Mouse (Mus musculus): ENCODE measurements at regions not wholly inside any gene's neighbourhood (a gene's known extent, or its start where the extent isn't known, plus 50 kb on each side); places are given as distances from the start of the nearest gene placed in this dataset.

DNA sequence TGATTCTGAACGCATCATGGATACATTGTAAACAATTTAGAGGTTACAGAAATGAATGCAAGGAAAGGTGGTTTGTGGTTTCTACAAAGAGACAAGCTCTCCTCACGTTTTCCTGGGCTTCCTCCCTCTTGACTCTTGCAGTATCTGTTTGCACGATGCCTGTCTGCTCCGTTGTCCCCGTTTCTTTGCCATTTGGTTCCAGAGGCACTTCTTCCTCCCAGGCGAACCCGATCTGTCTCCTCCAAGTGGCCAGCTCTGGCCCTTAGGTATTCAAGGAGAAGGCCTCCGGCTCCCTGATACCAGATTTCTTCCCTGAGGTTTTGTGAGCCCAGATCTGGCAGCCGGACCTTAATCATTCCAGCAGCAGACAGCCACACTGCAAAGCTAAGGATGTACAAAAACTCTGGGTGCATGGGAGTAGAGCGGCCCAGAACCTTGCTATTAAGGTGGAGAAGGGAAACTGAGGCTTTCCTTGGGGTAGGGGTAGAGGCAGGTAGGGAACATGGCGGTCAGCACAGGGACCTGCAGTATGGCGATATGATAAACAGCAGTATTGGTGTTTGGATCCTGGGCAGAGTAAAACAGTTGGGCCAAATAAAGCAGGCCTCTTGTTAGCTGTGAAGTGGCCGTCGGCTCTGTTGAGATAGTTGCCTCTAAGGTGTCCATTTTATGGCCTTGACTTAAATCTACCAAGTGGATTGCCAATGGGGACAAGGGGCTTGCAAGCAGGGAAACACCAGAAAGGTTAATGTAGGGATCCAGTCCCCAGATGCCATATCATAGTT, 76.0 kb upstream of the Wnt7b start:
- intact Hi-C loops (cut with DNase I): loop anchor here (1.0 kb wide), 1 partner anchor 8 kb away; no protein-coding TSS in a partner anchor
- DNase-seq: no peak

DNA sequence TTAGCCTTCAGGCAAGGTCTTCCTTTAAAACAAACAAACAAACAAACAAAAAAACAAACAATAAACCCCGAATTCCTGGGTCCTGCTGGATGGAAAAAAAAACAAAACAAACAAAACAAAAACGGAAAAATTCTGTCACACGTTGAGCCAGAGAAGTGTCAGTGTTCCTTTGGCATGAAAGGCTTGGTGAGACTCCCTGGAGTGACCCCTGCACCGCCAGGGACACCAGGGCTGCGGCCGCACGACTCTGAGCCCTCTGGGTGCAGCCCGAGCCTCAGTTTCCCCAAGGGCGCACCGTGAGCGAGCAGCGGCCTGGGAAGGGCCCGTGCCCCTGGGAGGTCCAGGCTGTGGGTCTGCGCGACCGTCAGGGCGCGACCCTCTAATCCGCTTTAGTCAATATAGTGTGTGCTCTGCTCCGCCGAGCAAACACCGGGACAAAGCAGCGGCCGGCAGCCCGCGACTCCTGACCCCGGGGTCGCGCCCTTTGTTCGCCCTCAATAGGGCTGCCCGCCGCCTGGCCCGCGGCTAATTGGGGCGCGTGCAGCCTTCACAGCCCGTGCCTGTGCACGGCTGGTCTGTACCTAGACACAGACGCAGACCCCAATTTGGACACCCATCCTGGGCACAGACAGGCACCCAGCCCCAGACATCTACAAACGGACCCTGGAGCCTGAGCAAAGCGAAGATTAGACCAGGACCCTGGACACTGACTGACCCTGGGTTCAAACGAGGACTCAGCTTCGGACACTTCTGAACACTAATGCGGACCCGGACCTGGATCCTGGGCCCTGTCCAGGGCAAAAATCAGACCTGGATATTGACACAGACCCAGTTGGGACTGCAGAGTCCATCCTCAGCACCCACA, 74.0 kb upstream of the Ppara start:
- intact Hi-C loops (cut with DNase I): no loop called here
- DNase-seq: no peak

DNA sequence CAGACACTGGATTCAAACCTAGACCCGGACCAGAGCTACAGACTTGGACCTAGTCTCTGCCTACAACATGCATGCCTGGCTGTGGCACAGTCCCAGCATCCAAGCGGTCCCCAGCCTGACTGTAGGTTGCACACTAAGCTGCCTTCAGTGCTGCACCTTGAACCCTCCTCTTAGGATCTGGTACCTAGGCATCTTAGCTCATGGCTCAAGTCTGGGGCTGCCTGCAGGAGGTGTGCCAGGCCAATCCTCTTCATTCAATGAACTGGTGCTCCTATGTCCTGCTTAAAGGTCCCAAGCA, 73.4 kb upstream of the Ppara start:
- intact Hi-C loops (cut with DNase I): no loop called here
- DNase-seq: no peak

DNA sequence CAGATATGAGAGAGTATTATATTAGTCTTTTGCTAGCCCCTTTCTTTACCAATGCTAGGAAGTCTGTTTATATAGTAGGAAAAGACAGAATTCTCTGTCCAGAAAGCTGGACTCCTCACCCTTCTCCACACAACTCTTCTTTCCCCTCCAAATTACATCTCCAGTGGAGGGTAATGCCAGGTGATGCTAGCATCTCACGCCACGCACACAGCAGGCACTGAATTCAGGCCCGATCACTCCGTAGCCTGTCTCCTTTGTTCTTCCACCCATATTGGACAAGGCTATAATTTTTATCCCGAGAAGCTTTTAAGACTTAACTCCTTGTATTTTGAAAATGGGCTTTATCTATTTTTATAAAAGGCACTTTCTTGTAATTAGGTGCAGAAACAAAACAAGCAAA, 73.0 kb upstream of the Ppara start:
- intact Hi-C loops (cut with DNase I): no loop called here
- DNase-seq: no peak

GRCm38 (mm10) chr15:85662271-85662670, 72.5 kb upstream of the Ppara start:
- DNase-seq: no peak
- intact Hi-C loops (cut with DNase I): no loop called here

GRCm38 (mm10) chr15:85662673-85663072, 72.1 kb upstream of the Ppara start:
- no peak for DNase-seq
- intact Hi-C loops (cut with DNase I): no loop called here

GRCm38 (mm10) chr15:85663757-85664431, 70.9 kb upstream of the Ppara start:
- DNase-seq: no peak
- intact Hi-C loops (cut with DNase I): no loop called here

DNA sequence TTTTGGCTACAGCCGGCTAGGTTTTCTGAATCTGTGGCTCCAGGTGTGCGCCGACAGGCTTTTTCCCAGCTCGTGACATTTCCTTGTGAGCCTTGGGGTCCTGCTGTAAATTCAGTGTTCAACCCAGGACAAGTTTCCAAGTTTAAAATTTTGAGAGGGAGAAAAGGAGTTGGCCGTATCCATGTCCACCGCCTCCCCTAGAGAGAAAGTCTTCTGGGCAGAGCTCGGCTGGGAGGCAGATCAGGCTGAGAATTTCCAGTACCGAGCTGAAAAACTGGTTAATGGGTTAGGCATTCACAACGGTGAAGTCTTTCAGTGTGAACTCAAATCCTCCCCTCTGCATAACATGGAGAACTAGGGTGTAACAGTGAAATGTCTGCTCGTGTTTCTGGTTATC, 70.4 kb upstream of the Ppara start:
- intact Hi-C loops (cut with DNase I): no loop called here
- no peak for DNase-seq

DNA sequence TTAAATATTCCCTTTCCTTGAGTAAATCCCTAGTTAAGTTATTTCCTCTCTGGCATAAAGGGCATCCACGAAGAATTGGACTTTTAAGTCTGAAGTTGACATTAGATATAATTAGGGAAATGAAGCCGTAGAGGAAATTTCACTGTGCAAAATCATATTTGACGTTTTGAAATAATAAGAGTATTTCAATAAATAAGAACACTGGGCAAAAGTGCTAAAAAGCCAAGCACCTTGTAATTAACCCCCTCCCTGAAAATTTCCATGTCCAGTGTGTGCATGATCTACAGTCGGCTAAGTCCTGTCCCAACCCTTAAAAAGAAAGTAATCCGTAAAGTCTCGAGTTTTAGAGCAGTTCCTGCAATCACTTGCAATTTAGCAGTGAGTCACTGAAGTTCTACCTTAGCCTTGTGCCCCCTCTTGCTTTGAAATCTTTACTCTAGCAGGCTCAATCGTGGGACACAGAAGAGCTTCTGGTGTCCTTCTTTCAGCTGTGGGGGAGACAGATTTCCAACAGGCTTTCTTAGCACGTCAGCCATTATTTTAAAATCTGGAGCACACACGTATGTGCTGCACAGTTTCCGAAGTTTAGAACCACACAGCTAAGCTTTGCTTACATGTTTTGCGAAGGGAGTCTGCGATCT, 69.5 kb upstream of the Ppara start:
- intact Hi-C loops (cut with DNase I): no loop called here
- DNase-seq: no peak

GRCm38 (mm10) chr15:85666496-85666895, 68.3 kb upstream of the Ppara start:
- intact Hi-C loops (cut with DNase I): loop anchor here (1.0 kb wide), 1 partner anchor 8 kb away; no protein-coding TSS in a partner anchor
- DNase-seq: no peak

DNA sequence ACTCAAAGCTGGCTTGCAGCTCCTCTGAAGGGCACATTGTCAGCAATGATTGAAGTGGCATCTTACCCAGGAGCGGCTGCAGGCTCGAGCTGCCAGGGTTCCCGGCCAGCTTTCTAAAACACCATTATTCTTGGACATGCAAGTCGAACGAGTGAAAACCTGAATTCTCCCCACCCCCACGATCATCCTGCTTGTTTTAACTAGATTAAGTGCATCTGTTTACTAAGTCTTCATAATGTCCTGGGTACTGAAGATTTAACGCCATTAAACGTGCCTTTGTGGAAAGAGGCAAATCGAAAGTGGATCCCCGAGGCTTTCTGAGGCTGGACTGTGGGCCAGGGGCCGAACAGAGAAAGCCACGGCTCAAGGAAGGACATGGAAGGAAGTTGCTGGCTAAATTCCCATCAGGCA, 67.4 kb upstream of the Ppara start:
- peak in 1 of 2 experiments; percentile 61 for DNase-seq
- intact Hi-C loops (cut with DNase I): no loop called here

DNA sequence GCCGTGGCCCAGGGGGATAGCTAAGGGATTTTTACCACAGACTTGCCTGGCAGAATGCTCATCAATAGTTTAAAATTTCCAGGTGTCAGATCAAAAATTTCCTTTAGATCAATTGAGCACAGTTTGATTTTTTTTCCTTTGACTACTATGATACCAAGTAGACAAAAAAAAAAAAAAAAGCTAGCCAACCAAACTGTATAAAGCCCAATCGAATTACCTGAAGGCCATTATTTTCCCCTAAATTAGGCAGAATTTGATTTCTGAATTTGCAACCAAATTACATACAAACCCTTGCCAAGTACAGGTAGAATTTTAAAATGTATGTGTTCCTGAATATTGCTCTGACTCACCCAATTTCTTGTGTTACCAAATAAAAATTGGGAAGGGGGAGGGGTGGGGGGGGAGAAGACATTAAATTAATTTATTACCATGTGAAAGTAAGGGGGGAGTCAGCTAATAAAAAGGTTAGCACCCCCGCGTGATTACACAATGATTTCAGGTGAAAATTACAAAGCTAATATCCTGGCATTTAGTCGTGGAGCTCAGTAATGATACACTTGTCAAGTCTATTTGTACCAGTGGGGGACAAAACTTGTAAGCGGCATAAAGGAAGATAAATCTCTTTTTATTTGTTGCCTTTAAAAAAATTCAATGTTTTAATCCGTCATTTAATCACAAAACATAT, 66.7 kb upstream of the Ppara start:
- intact Hi-C loops (cut with DNase I): no loop called here
- DNase-seq: no peak

- intact Hi-C loops (cut with DNase I): no loop called here
- no peak for DNase-seq
These were observed 65.7 kb upstream of the Ppara start for GRCm38 (mm10) chr15:85668871-85669651.

DNA sequence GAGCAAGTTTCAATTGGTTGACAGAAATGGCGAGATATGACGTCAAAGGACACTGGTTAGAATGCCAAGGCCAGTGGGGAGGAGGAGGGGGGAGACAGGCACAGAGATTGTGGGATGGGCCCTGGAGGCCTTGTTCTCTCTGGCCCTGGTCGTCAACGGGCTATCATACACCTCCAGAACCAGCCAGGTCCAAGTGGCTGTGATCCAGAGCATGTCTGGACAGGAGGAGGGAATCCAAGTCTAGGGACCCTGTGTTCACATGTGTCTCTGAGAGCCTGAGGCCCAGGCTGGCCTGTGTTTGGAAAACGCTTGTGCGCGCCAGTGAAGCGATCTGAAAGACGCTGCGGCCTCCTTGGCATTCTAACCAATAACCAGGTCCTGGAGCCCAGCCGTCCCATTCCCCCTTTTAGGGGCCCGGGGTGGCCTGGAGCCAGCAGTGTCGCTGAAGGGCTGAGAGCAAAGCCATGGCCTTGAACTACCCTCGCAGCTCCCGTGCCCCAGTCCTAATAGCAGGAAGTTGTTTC, 65.1 kb upstream of the Ppara start:
- intact Hi-C loops (cut with DNase I): loop anchor here (2.0 kb wide), 1 partner anchor 15 kb away; no protein-coding TSS in a partner anchor
- peak; percentile 78 to 85 for DNase-seq

DNA sequence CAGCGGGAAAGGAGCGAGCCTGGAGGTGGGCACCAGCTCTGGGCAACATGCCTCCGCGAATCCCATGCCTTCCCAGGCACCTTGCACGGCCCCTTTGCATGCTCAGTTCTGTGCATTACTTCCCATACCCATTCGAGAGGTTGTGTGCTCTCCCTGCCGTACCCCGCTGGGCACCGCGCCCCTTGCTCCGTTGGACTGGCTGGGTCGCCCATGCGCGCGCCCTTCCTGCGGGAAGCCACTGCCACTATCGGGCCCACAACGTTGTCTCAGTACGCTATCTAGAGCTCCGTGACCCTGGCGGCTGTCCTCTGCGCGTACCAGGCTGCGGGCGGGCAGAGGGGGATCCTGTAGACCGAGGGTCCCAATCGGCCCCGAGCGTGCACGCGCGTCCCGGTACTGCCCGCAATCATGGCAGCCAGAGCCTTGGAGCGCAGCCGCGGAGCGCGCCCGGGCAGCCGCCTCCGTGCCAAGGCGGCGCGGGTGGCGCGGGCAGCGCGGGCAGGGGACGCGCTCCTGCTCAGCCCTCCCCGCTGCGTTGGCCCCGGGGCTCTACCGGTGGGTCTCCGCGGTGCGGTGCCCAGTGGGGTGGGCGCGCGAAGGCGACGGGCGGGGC, 64.5 kb upstream of the Ppara start:
- intact Hi-C loops (cut with DNase I): loop anchor here (2.0 kb wide), 1 partner anchor 15 kb away; no protein-coding TSS in a partner anchor

GRCm38 (mm10) chr15:85670789-85671700, 63.7 kb upstream of the Ppara start:
- peak; percentile 95 for DNase-seq
- intact Hi-C loops (cut with DNase I): loop anchor here (2.0 kb wide), 1 partner anchor 16 kb away; no protein-coding TSS in a partner anchor

More for the DNA sequence above, 64.5 kb upstream of the Ppara start:
- DNase-seq: peak; percentile 75 to 84

DNA sequence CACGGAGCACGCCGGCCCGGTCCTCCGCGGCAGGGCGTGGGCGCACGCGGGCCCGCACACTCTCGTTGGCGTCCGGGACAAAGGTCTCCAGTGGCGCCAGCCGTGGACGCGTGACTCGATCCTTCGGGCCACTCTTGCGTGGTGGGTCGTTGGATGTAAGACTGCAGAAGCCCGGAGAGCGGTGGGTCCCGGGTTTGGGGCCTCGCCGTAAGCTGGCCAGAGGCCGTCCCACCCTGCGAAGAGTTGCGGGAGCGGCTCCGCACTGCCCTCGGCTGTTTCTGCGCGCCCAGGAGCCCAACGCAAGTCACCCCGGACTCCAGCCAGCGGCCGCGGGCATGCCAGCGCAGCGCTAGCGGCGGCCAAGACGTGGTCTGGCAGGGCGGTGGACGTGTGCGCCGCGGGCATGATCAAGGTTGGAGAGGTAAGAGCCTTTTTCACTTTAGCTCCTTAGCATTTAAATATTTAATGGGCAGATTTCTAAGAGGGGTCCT, 63.0 kb upstream of the Ppara start:
- intact Hi-C loops (cut with DNase I): loop anchor here (1.0 to 2.0 kb wide), 3 partner anchors 17 to 60 kb away; no protein-coding TSS in a partner anchor
- DNase-seq: peak; percentile 70 to 79
